1 mouse cellular context compared by ENCODE assay signal in genomic region chr11:58379516-58379915, GRCm38 (mm10).
TF ChIP-seq lines count a peak whose summit lies in the region.

No protein-coding gene starts in this region.

TF ChIP-seq in MEL, 35 proteins besides CTCF, POLR2A, EP300 and RAD21 (continued from another document):
- no peak for TF ChIP-seq NRF1 (IDR thresholded peaks at IDR 0.05; ENCODE audit: insufficient read depth, low read depth, low read length, poor library complexity, severe bottlenecking)
- TF ChIP-seq CHD1 (IDR thresholded peaks at IDR 0.05; ENCODE audit: low read depth, low read length) = no peak
- no peak for TF ChIP-seq ZNF384 (IDR thresholded peaks at IDR 0.05; ENCODE audit: low read depth, low read length)
